Mouse (Mus musculus): Measurements from ENCODE around the gene 2010300C02Rik. TPM values are rescaled to one million over a fixed set of nuclear protein-coding genes. Genes with fewer than 3 reads are reported as not detected.
"Not testable (repeated sequence)": the region's sequence is repeated elsewhere in the genome, so short reads cannot be mapped to it uniquely, and the experiment has no call there.

2010300C02Rik gene
- total RNA-seq, 2 experiments from 2014 or later: 399 to 415 TPM

GRCm38 (mm10) chr1:37601461-37601860, 118.4 kb downstream of the 2010300C02Rik start:
- Histone ChIP-seq H3K27ac (no peak overlapping the region), H3K4me3 (no peak overlapping the region)
- no peak for TF ChIP-seq CTCF (conservative IDR thresholded peaks at IDR 0.05)
- DNase-seq (ENCODE audit: low spot score in 2 of 2): no peak

DNA sequence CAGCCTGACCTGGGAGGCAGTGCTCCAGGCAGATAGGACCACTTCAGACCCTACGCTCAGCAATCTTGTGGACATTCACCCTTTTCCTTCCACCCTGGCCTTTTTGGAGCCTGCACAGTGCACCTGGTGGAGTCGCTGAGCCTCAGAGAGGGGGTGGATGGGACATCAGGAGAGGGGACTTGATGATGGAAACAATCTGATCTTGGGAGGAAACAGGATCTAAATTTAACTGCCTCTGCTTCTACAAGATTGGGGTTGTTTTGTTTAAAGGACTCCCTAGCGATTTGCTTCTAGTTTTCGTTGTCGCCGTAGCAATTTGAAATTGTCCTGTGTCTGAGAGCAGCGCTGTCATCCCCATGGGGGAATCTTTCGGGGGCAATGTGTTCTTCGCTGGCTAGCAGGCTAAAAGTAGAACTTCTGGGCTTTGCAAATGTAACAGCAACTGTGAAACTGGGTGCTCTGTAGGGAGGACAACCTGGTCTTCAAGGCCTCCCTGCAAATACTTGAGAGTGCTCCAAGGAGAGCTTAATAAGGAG, 119.2 kb downstream of the 2010300C02Rik start:
- Histone ChIP-seq H3K4me3 (no peak overlapping the region), H3K27ac (peak overlapping the region; percentile 37; the same call in 1 of the 2 replicates)
- no peak for TF ChIP-seq CTCF (conservative IDR thresholded peaks at IDR 0.05)
- DNase-seq (ENCODE audit: low spot score in 2 of 2): no peak

GRCm38 (mm10) chr1:37598986-37599385, 120.9 kb downstream of the 2010300C02Rik start:
- no peak overlapping the region for H3K27ac ChIP-seq
- no peak for DNase-seq (ENCODE audit: low spot score in 2 of 2)
- TF ChIP-seq CTCF (conservative IDR thresholded peaks at IDR 0.05): no peak
- H3K4me3 ChIP-seq: no peak overlapping the region

DNA sequence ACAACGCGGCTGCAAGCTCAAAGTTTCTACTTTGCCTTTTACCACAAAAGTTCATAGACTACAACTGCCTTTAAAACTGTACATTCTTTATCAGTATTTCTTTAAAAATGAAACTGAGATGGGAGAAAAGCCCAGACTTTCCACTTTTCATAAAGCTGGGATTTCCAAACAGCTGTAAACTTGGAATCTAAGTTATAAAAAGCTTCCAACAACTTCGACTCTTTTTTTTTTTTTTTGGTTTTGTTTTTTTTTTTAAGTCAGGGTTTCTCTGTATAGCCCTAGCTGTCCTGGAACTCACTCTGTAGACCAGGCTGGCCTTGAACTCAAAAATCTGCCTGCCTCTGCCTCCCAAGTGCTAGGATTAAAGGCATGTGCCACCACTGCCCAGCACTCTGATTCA, 125.1 kb downstream of the 2010300C02Rik start:
- DNase-seq (ENCODE audit: low spot score in 2 of 2); H3K27ac ChIP-seq: not testable (repeated sequence)

DNA sequence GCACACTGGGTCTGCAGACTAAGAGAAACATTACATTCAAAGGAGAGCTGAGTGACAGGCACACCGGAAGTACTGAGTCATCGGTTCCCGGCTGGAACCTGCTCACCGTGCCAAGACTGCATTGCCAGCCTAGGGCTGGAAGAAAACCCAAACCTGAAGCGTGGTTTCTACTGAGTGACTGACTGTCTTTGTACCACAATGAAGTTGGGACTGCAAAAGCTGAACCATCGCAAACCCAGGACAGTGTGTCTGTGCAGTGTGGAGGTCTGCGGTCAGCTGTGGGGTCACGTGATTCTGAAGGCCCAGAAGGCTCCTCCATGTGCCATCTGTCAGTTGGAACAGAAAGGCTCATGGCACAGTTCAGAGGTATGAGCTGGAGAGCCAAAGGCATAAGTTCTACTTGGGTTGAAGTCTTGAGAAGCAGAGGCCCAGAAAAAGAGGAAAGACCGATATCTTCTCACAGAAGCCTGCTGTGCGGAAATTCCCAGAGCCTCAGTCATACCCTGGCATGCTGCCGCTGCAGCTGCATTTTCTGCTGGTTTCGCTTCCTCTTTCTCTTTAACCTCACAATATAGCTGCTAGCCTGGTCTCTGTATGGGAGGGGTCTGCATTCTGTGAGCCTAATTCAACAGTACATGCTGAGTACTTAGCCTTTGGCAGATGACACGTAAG, 133.9 kb downstream of the 2010300C02Rik start:
- DNase-seq (ENCODE audit: low spot score in 2 of 2): peak; percentile 45 to 74
- H3K27ac ChIP-seq: peak overlapping the region; percentile 64
- TF ChIP-seq CTCF (conservative IDR thresholded peaks at IDR 0.05): no peak
- no peak overlapping the region; the same call in 1 of the 2 replicates for H3K4me3 ChIP-seq

More for the DNA sequence above, 125.1 kb downstream of the 2010300C02Rik start:
- H3K4me3 ChIP-seq: not testable (repeated sequence)

GRCm38 (mm10) chr1:37583795-37584464, 136.0 kb downstream of the 2010300C02Rik start:
- Histone ChIP-seq H3K4me3 (no peak overlapping the region), H3K27ac (no peak overlapping the region)
- no peak for TF ChIP-seq CTCF (conservative IDR thresholded peaks at IDR 0.05)

GRCm38 (mm10) chr1:37583167-37583566, 136.7 kb downstream of the 2010300C02Rik start:
- no peak for DNase-seq (ENCODE audit: low spot score in 2 of 2)
- no peak overlapping the region for H3K27ac ChIP-seq
- TF ChIP-seq CTCF (conservative IDR thresholded peaks at IDR 0.05): no peak
- no peak overlapping the region for H3K4me3 ChIP-seq

More at GRCm38 (mm10) chr1:37583795-37584464, 136.0 kb downstream of the 2010300C02Rik start:
- no peak for DNase-seq (ENCODE audit: low spot score in 2 of 2)

DNA sequence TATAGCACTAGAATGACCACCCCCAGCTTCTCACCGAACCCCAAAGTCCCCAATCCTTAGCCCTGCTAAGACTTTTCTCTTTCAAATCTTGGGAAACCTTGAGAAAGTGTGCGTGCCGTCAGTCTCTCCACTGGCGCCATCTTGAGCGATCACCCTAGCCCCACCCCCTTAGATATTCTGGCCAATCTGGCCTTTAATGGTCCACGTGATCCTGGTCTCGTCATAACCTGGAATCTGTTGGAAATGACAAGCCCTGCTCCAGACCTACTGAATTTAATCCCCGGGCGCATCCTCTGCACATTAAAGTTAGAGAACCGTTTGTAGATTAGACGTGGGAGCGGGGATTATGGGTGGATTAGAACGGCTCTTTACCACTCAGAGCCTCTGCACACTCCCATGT, 140.2 kb downstream of the 2010300C02Rik start:
- Histone ChIP-seq H3K4me3 (no peak overlapping the region), H3K27ac (no peak overlapping the region)
- TF ChIP-seq CTCF (conservative IDR thresholded peaks at IDR 0.05): no peak
- no peak for DNase-seq (ENCODE audit: low spot score in 2 of 2)

GRCm38 (mm10) chr1:37572528-37573272, 147.2 kb downstream of the 2010300C02Rik start:
- no peak for TF ChIP-seq CTCF (conservative IDR thresholded peaks at IDR 0.05)
- no peak overlapping the region for H3K27ac ChIP-seq
- DNase-seq (ENCODE audit: low spot score in 2 of 2): no peak
- no peak overlapping the region for H3K4me3 ChIP-seq

DNA sequence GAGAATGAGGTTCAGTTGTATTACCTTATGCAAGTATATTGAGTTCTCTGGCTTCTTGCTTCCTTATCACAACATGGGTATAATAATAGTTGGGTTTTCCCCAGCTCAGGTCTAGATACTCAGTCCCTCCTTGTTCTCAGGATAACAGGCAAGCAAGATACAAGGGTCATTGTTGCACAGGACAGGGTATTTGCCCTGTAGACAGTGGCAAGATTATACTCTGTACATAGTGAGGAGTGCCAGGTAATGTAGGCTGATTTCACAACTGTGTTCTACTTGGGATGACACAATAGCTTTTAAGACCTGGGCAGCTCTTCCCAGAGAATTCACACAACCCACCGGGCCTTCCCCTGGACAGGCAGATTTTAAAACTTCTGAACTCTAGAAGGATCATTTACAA, 151.5 kb downstream of the 2010300C02Rik start:
- Histone ChIP-seq H3K4me3 (no peak overlapping the region), H3K27ac (no peak overlapping the region)
- TF ChIP-seq CTCF (conservative IDR thresholded peaks at IDR 0.05): no peak
- DNase-seq (ENCODE audit: low spot score in 2 of 2): no peak

DNA sequence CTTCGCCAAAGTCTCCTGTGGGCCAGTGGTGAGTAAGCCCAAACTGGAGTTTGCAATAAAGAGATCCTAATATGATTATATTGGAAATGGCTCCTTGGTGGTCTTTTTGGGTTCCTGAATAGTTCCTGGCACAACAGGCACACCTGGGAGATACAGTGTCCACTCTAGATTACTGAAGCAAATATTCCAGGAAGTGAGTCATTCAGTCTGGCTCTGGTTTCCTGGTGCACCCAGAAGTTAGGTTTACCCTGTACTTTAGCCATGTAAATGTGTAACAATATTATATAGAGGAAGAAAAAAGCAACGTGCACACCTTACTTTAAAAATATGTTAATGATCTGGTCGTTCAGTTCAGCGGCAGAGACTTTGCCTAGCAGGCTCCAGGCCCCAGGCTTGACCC, 153.1 kb downstream of the 2010300C02Rik start:
- no peak overlapping the region for H3K27ac ChIP-seq
- no peak for DNase-seq (ENCODE audit: low spot score in 2 of 2)
- TF ChIP-seq CTCF (conservative IDR thresholded peaks at IDR 0.05): no peak
- H3K4me3 ChIP-seq: no peak overlapping the region

- TF ChIP-seq CTCF (conservative IDR thresholded peaks at IDR 0.05): no peak
- Histone ChIP-seq H3K27ac (no peak overlapping the region), H3K4me3 (no peak overlapping the region)
- no peak for DNase-seq (ENCODE audit: low spot score in 2 of 2)
Observed at GRCm38 (mm10) chr1:37566344-37566743, 153.5 kb downstream of the 2010300C02Rik start.

- Histone ChIP-seq H3K4me3 (no peak overlapping the region), H3K27ac (no peak overlapping the region)
- no peak for TF ChIP-seq CTCF (conservative IDR thresholded peaks at IDR 0.05)
- DNase-seq (ENCODE audit: low spot score in 2 of 2): no peak
Observed at GRCm38 (mm10) chr1:37565396-37565795, 154.5 kb downstream of the 2010300C02Rik start.
